Mouse (Mus musculus) CH12.LX (cell line): ENCODE data around the gene Olfr356. TPM values are rescaled to one million over a fixed set of nuclear protein-coding genes. Genes with fewer than 3 reads are reported as not detected.

Experiments
- DNase-seq: peaks from one replicate; pipeline ENCODE4 v3.0.0-alpha.2; 2013; ENCODE audit errors: extremely low read depth
- H3K27ac ChIP-seq: 2 replicates; pipeline ENCODE4 v1.5.1; 2012; ENCODE audit warnings: low read depth, mild to moderate bottlenecking, control low read depth, moderate library complexity; ENCODE audit not compliant: insufficient read depth
- H3K27me3 ChIP-seq: replicated peaks from 2 replicates; pipeline ENCODE3; 2012; ENCODE audit warnings: inconsistent platforms
- H3K36me3 ChIP-seq, 2 experiments: replicated peaks in 1 of 2; 2 replicates each; pipeline versions ENCODE3 to v1.6.1; 2012; ENCODE audit warnings: inconsistent platforms in 1 of 2, low read length in 1 of 2, mild to moderate bottlenecking in 1 of 2, mixed read lengths in 1 of 2, moderate library complexity in 1 of 2; ENCODE audit not compliant: control insufficient read depth in 1 of 2, insufficient read depth in 1 of 2
- H3K4me1 ChIP-seq, 2 experiments: 2 replicates each; pipeline ENCODE4 v1.6.1; 2012; ENCODE audit warnings: inconsistent platforms in 1 of 2, moderate library complexity in 1 of 2; ENCODE audit not compliant: insufficient read depth in 2 of 2, control insufficient read depth in 1 of 2
- H3K4me2 ChIP-seq: 2 replicates; pipeline ENCODE4 v1.6.1; 2012; ENCODE audit warnings: low read depth, mild to moderate bottlenecking, control low read depth; ENCODE audit not compliant: poor library complexity, insufficient read depth, severe bottlenecking
- H3K4me3 ChIP-seq, 3 experiments: fragments of 150-350 bp in 1 of 3; sonication (generic) in 1 of 3; replicated peaks in 1 of 3; 2 replicates each; pipeline versions ENCODE3 to v1.5.1; 2011 to 2012; ENCODE audit warnings: low read depth in 2 of 3, low read length in 2 of 3, mild to moderate bottlenecking in 2 of 3, moderate library complexity in 2 of 3, control low read depth in 1 of 3, improper control_type of control experiment in 1 of 3, inconsistent platforms in 1 of 3, mixed read lengths in 1 of 3; ENCODE audit not compliant: poor library complexity in 1 of 3
- H3K79me2 ChIP-seq: replicated peaks from 2 replicates; pipeline ENCODE4 v1.6.1; 2012; ENCODE audit warnings: mild to moderate bottlenecking, moderate library complexity; ENCODE audit not compliant: control insufficient read depth, poor library complexity, insufficient read depth, severe bottlenecking; ENCODE audit errors: extremely low read depth
- H3K9ac ChIP-seq: 2 replicates; pipeline ENCODE4 v1.6.1; 2012; ENCODE audit warnings: low read depth, mild to moderate bottlenecking, control low read depth, moderate library complexity; ENCODE audit not compliant: insufficient read depth
- H3K9me3 ChIP-seq: replicated peaks from 2 replicates; pipeline ENCODE3; 2012; ENCODE audit warnings: low read length, inconsistent platforms, mixed read lengths
- CHD1 ChIP-seq: IDR thresholded peaks from 2 replicates; pipeline ENCODE4 v1.6.1; 2012; ENCODE audit warnings: low read depth, low read length, improper control_type of control experiment, inconsistent platforms
- CHD2 ChIP-seq: IDR thresholded peaks from 2 replicates; pipeline ENCODE4 v1.6.1; 2011; ENCODE audit warnings: low read length, improper control_type of control experiment
- CTCF ChIP-seq, 2 experiments: IDR thresholded peaks in 1 of 2; conservative IDR thresholded peaks in 1 of 2; 2 replicates each; pipeline ENCODE4 v1.5.1; 2011 to 2012; ENCODE audit warnings: low read depth in 2 of 2, low read length in 2 of 2, improper control_type of control experiment in 1 of 2, inconsistent platforms in 1 of 2, mild to moderate bottlenecking in 1 of 2, moderate library complexity in 1 of 2
- E2F4 ChIP-seq: IDR thresholded peaks from 2 replicates; pipeline ENCODE4 v1.6.1; 2011; ENCODE audit warnings: low read depth, low read length, improper control_type of control experiment; ENCODE audit not compliant: insufficient replicate concordance
- EP300 ChIP-seq: IDR thresholded peaks from 2 replicates; pipeline ENCODE4 v1.6.1; 2011; ENCODE audit warnings: low read length, improper control_type of control experiment
- GABPA ChIP-seq: IDR thresholded peaks from 2 replicates; pipeline ENCODE4 v1.6.1; 2012; ENCODE audit warnings: low read depth, low read length, improper control_type of control experiment, inconsistent platforms; ENCODE audit not compliant: insufficient replicate concordance
- JUN ChIP-seq: IDR thresholded peaks from 2 replicates; pipeline ENCODE4 v1.6.1; 2011; ENCODE audit warnings: low read depth, mild to moderate bottlenecking, low read length, improper control_type of control experiment, moderate library complexity; ENCODE audit not compliant: insufficient read depth
- JUND ChIP-seq: conservative IDR thresholded peaks from 2 replicates; pipeline ENCODE4 v1.6.1; 2011; ENCODE audit warnings: low read depth, low read length, improper control_type of control experiment
- KAT2A ChIP-seq: IDR thresholded peaks from 2 replicates; pipeline ENCODE4 v1.6.1; 2012; ENCODE audit warnings: low read length, improper control_type of control experiment, inconsistent platforms; ENCODE audit not compliant: insufficient replicate concordance
- MAX ChIP-seq: IDR thresholded peaks from 2 replicates; pipeline ENCODE4 v1.6.1; 2011; ENCODE audit warnings: low read length, improper control_type of control experiment
- MEF2A ChIP-seq: IDR thresholded peaks from 2 replicates; pipeline ENCODE4 v1.6.1; 2014; ENCODE audit warnings: low read depth, mild to moderate bottlenecking, inconsistent platforms, low read length, improper control_type of control experiment, borderline replicate concordance
- NELFE ChIP-seq: IDR thresholded peaks from 2 replicates; pipeline ENCODE4 v1.6.1; 2011; ENCODE audit warnings: low read depth, low read length, improper control_type of control experiment
- NRF1 ChIP-seq: IDR thresholded peaks from 2 replicates; pipeline ENCODE4 v1.6.1; 2014; ENCODE audit warnings: low read depth, mild to moderate bottlenecking, inconsistent platforms, low read length, improper control_type of control experiment, moderate library complexity
- POLR2A ChIP-seq: IDR thresholded peaks from 2 replicates; pipeline ENCODE4 v1.6.1; 2011; ENCODE audit warnings: low read depth, mild to moderate bottlenecking, improper control_type of control experiment, low read length
- POLR2AphosphoS2 ChIP-seq: IDR thresholded peaks from 2 replicates; pipeline ENCODE4 v1.6.1; 2011; ENCODE audit warnings: low read depth, low read length, improper control_type of control experiment
- RAD21 ChIP-seq: IDR thresholded peaks from 2 replicates; pipeline ENCODE4 v1.6.1; 2011; ENCODE audit warnings: low read depth, mild to moderate bottlenecking, low read length, improper control_type of control experiment, moderate library complexity
- RCOR1 ChIP-seq: conservative IDR thresholded peaks from 2 replicates; pipeline ENCODE4 v1.6.1; 2012; ENCODE audit warnings: low read depth, mild to moderate bottlenecking, inconsistent platforms, low read length, improper control_type of control experiment
- SIN3A ChIP-seq: IDR thresholded peaks from 2 replicates; pipeline ENCODE4 v1.6.1; 2012; ENCODE audit warnings: low read length, improper control_type of control experiment, inconsistent platforms
- SMC3 ChIP-seq: IDR thresholded peaks from 2 replicates; pipeline ENCODE4 v1.6.1; 2011; ENCODE audit warnings: low read depth, low read length, improper control_type of control experiment
- USF1 ChIP-seq: IDR thresholded peaks from 2 replicates; pipeline ENCODE4 v1.6.1; 2014; ENCODE audit warnings: low read depth, mild to moderate bottlenecking, inconsistent platforms, low read length, improper control_type of control experiment
- USF2 ChIP-seq: conservative IDR thresholded peaks from 2 replicates; pipeline ENCODE4 v1.6.1; 2011; ENCODE audit warnings: low read depth, low read length, improper control_type of control experiment
- ZC3H11A ChIP-seq: IDR thresholded peaks from 2 replicates; pipeline ENCODE4 v1.6.1; 2012; ENCODE audit warnings: low read depth, mild to moderate bottlenecking, inconsistent platforms, low read length, improper control_type of control experiment
- ZKSCAN1 ChIP-seq: IDR thresholded peaks from 2 replicates; pipeline ENCODE4 v1.6.1; 2012; ENCODE audit warnings: low read depth, inconsistent platforms, low read length, improper control_type of control experiment, borderline replicate concordance
- ZNF384 ChIP-seq: IDR thresholded peaks from 2 replicates; pipeline ENCODE4 v1.6.1; 2012; ENCODE audit warnings: low read depth, low read length, improper control_type of control experiment, inconsistent platforms
- dilution Hi-C: fragments of 300-500 bp; cut with MboI; formaldehyde crosslinking; loops from 2 replicates; pipeline ENCODE4 v1.14.3; 2020; ENCODE audit warnings: low sequenced_read_pairs; ENCODE audit not compliant: extremely low pct_unique_long_range_greater_than_20kb, extremely low pct_ligation_motif_present
- in situ Hi-C: fragments of 300-500 bp; cut with MboI; formaldehyde crosslinking; loops from 3 replicates; pipeline ENCODE4 v1.14.3; 2019; ENCODE audit warnings: low sequenced_read_pairs, low pct_ligation_motif_present, low pct_unique_long_range_greater_than_20kb, mixed read lengths
- polyA plus RNA-seq: library from polyadenylated mRNA; unstranded; fragments of >175 nt; gene quantifications from 2 replicates; pipeline ENCODE4 v1.2.1, GENCODE M21; 2012; ENCODE audit warnings: low read depth; ENCODE audit not compliant: insufficient read length
- total RNA-seq, 2 experiments: library from RNA; depleted of rRNA; stranded (reverse); fragments of 300-350 nt in 1 of 2; fragments of >200 nt in 1 of 2; gene quantifications; 2 replicates each; pipeline ENCODE4 v1.2.3; 2012 to 2014

Olfr356 gene
- total RNA-seq (2012; rRNA removed) (not detected in 2 replicates), total RNA-seq (2014; rRNA removed) (not detected in 2 replicates), polyA plus RNA-seq (not detected in 2 replicates)

- Histone ChIP-seq H3K4me1 (no peaks in the 10 kb centered on the region), H3K27ac (no peak within 1 kb of the TSS), H3K27me3 (peaks cover 35% of the 10 kb centered on the region), H3K36me3 (no peaks in the 10 kb centered on the region), H3K4me3 (no peak within 1 kb of the TSS), H3K9ac (no peak within 1 kb of the TSS), H3K9me3 (no peaks in the 10 kb centered on the region), H3K79me2 (no peaks in the 10 kb centered on the region), H3K4me2 (no peak within 1 kb of the TSS)
- in situ Hi-C loops = no loop called here
- dilution Hi-C loops = no loop called here
- TF ChIP-seq ZKSCAN1 (no peak), POLR2A (no peak), JUN (no peak), SIN3A (no peak), JUND (no peak), KAT2A (no peak), MAX (no peak), E2F4 (no peak), RAD21 (no peak), RCOR1 (no peak), EP300 (no peak), CHD2 (no peak), MEF2A (no peak), USF2 (no peak), CHD1 (no peak), GABPA (no peak), USF1 (no peak), NELFE (no peak)
- no peak for DNase-seq
Observed at GRCm38 (mm10) chr2:36936821-36937220, at the start of gene Olfr356. TSS of gene Olfr356 (plus strand) at chr2:36937121.

- dilution Hi-C loops = no loop called here
- in situ Hi-C loops = no loop called here
Observed at GRCm38 (mm10) chr2:36892836-36893235, 44.1 kb upstream of the Olfr356 start, which contains the start of gene Olfr353. TSS of gene Olfr353 (minus strand) at chr2:36892936.

More at GRCm38 (mm10) chr2:36892836-36893235, 44.1 kb upstream of the Olfr356 start, which contains the start of gene Olfr353:
- Histone ChIP-seq H3K4me2 (no peak within 1 kb of the TSS), H3K36me3 (no peaks in the 10 kb centered on the region), H3K79me2 (no peaks in the 10 kb centered on the region), H3K9me3 (no peaks in the 10 kb centered on the region), H3K27ac (no peak within 1 kb of the TSS), H3K9ac (no peak within 1 kb of the TSS), H3K27me3 (peaks cover 29% of the 10 kb centered on the region), H3K4me3 (no peak within 1 kb of the TSS), H3K4me1 (no peaks in the 10 kb centered on the region)
- DNase-seq = no peak
- TF ChIP-seq MEF2A = no peak
- TF ChIP-seq USF1 = no peak
- no peak for TF ChIP-seq KAT2A
- no peak for TF ChIP-seq ZC3H11A
- no peak for TF ChIP-seq EP300
- TF ChIP-seq NRF1 = no peak
- no peak for TF ChIP-seq RAD21
- TF ChIP-seq ZNF384 = no peak
- no peak for TF ChIP-seq USF2
- no peak for TF ChIP-seq E2F4
- no peak for TF ChIP-seq SMC3
- TF ChIP-seq CTCF (conservative IDR thresholded peaks at IDR 0.05 in 1 of 2, IDR thresholded peaks at IDR 0.05 in 1 of 2; ENCODE audit: low read depth in 2 of 2, low read length in 2 of 2) = no peak
- no peak for TF ChIP-seq ZKSCAN1
- TF ChIP-seq NELFE = no peak
- TF ChIP-seq POLR2AphosphoS2 = no peak
